Mouse (Mus musculus) heart, postnatal 10 days (tissue): ENCODE results near the gene Napsa. TPM values are rescaled to one million over a fixed set of nuclear protein-coding genes. Genes with fewer than 3 reads are reported as not detected.

Source experiments
- DNase-seq, 2 experiments: peaks; one replicate each; pipeline ENCODE4 v3.0.0; 2021
- intact Hi-C: fragments of 180-260 bp; cut with DNase I; formaldehyde crosslinking; loops from one replicate; pipeline ENCODE4 v1.15.1; 2025
- total RNA-seq, 2 experiments: library from RNA; stranded (reverse); gene quantifications; 2 replicates each; pipeline ENCODE4 v1.2.3; 2021

Gene Napsa
- total RNA-seq, 2 experiments from 2014 or later = 0.43 to 1.4 TPM

DNA sequence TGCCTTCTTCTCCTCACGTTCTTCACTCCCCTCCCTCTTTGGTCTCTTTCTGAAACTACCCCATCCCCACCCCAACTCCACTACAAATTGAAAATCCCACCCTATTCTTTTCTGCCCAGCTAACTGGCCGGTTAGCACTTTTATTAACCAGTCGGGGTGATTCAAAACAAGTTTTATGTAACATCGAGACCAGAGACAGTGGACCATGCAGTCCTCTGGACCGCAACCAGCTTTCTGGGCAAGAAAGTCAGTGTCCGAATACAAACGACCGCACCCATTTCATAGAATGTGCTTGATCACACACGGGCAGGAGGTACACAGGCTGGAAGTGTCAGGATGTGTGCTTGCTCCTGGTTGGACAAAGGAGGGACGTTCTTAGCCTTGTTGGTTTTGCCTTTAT lies 7.7 kb upstream of the Napsa start:
- no peak for DNase-seq
- intact Hi-C loops = loop anchor here (5.0 kb wide), 1 partner anchor 302 kb away; the partner anchor contains the start of gene Gm15517

DNA sequence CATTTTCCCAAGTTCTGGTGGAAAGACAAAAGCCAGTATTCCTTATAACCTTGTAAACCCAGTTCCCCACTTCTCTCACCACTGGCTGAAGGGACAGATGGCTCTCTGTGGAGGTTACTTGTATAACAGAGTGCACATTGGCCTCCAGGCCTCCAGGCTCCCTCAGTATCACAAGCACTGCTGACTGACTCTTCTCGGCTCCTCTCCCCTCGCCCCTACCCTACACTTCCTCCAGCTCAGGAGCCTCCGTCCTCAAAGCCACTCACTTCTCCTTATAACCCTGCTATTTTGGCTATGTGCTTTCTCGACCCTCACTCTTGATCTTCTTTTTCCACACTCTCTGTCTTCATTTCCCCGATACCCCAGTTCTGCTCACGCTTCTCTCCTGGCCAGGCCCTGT lies 6.8 kb upstream of the Napsa start:
- DNase-seq = no peak

DNA sequence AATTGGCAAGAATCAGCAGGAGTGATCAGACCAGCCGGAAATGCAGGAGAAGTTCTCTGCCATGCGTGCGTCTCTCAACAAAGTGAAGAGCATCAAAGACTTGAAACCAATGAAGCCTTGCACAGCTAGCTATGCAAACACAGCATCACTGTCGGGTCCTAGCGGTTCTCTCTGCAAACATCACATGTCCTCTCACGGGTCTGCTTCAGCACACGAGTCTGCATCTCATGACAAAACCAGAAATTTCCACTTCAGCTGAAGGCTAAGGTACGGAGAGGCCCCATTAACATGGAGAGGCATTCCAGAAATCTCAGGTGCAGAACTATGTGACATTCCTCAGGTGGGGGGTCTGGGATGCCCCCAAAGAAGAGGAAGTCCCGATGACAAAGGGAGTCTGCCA lies 3.4 kb upstream of the Napsa start:
- intact Hi-C loops = no loop called here

More for the DNA sequence above, 6.8 kb upstream of the Napsa start:
- intact Hi-C loops = no loop called here

DNA sequence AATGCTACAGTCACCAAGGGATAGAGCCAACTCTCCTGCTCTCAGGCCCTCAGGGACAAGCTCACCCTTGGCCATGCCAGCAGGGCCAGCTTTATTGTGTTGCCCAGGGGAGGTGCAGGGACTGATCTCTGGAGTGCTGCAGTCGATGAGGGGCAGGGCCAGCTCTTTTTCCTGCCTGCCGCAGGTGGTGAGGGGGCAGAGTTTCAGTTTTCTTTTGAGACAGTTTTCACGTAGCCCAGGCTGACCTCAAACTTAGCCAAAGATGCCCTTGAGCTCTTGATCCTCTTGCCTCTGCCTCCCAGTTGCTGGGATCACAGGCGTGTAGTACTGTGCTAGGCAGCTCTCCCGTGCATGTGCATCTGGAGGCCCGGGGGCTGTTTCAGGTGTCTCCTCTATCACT lies 1.2 kb upstream of the Napsa start:
- DNase-seq = no peak
- intact Hi-C loops = no loop called here

More for the DNA sequence above, 3.4 kb upstream of the Napsa start:
- DNase-seq = no peak

DNA sequence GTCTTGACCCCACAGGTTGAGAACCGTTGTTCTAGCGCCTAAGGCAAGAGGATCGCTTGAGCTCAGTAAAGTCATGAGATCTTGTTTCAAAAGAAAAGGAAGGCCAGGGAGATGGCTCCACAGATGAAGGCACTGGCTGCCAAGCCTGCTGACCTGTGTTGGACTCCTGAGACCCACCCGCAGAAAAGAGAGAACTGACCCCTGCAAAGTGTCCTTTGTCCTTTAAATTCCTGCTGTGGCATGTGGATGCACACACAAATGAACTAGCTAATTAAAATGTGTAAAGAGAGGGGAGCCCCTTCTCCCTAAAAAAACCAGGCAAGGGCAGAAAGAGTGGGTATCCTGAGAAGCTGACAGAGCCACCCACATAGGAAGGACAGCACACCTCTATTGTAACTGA lies 369 bp upstream of the Napsa start:
- intact Hi-C loops = no loop called here
- DNase-seq = no peak

DNA sequence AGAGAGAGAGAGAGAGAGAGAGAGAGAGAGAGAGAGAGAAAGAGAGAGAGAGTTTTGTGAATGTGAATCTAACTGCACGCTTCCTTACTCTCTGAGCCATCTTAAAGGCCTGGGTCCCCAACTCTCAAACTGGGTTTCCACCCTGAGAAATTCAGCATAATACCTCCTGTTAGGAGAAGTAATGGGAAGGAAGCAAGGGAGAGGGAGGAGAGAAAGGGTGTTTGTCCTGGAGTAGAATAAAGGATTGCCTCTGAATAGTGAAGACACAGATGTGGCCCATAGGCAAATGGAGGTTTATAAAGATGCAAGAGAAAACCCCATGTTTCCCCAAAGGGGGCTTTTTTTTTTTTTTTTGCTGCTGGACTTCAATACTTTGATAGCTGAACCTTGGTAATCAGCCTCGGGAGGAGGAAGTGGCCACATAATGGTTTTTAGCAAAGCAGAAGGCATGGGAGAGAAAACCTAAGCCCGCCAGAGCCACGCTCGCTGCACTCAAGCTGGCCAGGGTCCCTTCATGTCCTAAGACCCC lies 840 bp downstream of the Napsa start:
- intact Hi-C loops = no loop called here
- DNase-seq = no peak

DNA sequence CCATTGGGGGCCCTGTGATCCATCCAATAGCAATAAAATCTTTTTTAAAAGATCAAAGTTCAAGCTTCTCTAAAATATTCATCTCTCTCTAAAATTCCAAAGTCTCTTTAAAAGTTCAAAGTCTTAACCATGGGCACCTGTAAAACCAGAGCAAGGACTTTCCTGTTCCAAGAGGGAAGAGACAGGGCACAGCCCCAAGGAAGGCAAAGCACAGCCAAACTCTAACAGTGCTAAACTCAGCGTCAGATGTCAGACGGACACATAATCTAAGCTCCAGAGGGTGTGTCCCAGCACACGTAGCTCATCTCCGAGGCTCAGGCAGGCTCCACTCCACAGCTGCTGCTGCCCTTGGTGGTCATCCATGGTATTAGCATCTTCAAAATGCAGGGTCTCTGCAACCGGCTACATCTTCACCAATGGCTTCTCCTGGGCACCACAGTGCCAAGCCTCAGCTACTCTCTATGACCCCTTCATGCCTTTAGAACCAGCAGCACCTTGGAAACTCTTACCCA lies 4.2 kb downstream of the Napsa start:
- DNase-seq = no peak
- intact Hi-C loops = no loop called here

DNA sequence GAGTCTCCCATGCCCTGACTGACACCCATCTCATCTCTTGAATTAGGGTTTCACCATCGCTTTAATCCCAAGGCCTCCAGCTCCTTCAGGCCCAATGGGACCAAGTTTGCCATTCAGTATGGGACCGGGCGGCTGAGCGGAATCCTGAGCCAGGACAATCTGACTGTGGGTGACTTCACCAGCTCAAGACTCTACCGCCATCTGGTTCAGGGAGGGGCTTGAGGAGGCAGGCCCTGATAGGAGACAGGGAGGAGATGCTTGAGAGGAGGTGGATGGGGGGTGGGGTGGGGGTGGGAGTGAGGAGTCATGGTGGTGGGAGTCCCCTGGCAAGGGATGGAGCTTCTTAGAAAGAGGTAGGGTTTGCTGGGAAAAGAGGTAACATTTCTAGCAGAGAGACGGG lies 9.5 kb downstream of the Napsa start:
- no peak for DNase-seq
- intact Hi-C loops = no loop called here

DNA sequence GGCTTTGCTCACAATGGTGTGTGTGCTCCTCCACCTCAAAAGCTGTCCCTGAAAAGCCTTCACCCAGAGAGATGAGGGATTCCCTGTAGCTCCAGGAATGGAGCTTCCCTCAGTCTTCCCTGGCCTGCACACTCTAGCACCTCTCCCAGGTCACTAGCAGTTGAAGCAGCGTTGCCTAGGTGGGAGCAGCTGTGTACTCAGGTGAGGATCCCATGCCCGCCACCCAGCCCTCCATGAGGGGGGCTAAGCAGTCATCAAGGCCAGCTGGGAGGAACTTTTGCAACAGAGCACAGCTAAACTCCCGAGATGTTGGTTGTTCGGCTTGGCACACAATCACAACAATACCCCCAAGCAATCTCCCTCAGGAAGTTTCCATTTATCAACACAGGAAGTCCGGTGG lies 10.5 kb downstream of the Napsa start:
- intact Hi-C loops = no loop called here

DNA sequence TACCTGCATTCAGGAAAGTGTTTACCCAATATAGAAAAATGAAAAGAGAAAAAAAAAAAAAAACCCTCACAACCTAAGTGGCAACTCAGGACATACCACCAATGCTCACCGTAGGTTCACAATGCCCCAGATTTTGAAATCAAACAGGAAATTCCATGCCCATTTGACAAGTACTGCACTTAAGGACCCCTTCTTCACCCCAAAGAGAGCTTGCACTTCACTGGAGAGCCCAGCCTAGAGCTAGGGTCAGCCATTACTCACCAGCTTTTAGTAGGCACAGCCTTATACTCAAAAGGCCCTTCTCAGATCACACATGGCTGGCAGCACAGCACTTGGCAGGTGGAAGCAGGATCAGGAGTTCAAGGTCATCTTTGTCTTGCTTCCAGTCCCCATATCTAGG lies 11.0 kb downstream of the Napsa start:
- no peak for DNase-seq
- intact Hi-C loops = no loop called here

More for the DNA sequence above, 10.5 kb downstream of the Napsa start:
- no peak for DNase-seq

DNA sequence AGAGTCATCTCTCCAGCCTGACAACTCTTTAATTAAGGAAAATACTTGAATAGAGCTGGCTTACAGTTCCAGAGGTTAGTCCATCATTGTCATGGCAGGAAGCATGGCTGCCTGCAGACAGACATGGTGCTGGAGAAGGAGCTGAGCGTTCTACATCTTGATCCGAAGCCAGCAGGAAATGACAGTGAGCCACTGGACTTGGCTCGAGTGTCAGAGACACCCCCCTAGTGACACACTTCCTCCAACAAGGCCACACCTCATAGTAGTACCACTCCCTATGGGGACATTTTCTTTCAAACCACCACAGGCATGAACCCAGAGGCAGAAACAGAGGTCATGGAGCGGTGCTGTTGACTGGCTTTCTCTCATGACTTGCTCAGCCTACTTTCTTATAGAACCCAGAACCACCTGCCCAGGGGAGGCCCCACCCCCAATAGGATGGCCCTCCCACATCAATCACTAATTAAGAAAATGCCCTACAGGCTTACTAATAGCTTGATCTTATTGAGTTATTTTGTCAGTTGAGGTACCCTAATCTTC lies 12.2 kb downstream of the Napsa start:
- intact Hi-C loops = no loop called here
- no peak for DNase-seq

DNA sequence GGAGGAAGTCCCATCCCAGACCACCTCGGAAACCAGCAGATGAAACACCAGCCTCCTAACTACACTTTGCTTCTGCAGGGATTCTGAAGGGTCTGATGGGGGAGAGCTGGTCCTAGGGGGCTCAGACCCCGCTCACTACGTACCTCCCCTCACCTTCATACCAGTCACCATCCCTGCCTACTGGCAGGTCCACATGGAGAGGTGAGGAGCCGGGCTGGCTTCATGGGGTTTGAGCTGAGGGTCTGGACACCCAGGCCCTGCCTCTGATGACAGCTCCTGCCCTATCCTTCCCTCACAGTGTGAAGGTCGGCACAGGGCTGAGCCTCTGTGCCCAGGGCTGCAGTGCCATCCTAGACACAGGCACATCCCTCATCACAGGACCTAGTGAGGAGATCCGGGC lies 12.7 kb downstream of the Napsa start:
- DNase-seq = no peak
- intact Hi-C loops = no loop called here

DNA sequence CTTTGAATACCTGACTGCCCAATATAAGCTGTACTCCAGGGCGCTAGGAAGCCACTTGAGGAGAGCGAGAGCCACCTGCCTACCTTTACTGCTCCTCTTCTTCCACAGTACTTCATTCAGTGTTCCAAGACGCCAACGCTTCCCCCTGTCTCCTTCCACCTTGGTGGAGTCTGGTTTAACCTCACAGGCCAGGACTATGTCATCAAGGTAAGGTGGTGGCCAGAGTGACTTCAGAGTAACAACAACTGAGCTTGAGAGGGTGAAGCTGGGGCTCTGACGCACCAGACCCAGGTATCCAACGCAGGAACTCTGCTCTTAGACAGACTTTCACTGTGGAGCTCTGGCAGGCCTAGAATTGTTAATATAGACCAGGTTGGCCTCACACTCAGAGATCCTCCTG lies 13.4 kb downstream of the Napsa start:
- intact Hi-C loops = no loop called here
- DNase-seq = no peak

DNA sequence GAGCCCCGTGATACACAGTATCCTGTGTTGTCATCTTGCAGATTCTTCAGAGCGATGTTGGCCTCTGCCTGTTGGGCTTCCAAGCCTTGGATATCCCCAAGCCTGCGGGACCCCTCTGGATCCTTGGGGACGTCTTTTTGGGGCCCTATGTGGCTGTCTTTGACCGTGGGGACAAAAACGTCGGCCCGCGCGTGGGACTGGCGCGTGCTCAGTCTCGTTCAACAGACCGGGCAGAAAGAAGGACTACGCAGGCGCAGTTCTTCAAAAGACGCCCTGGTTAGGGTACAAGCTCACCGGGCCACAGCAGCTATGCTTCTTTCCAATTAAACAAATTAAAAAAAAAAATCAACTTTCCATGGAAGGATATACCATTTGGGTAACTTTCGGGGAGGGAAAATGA lies 14.3 kb downstream of the Napsa start:
- DNase-seq = no peak
- intact Hi-C loops = no loop called here

DNA sequence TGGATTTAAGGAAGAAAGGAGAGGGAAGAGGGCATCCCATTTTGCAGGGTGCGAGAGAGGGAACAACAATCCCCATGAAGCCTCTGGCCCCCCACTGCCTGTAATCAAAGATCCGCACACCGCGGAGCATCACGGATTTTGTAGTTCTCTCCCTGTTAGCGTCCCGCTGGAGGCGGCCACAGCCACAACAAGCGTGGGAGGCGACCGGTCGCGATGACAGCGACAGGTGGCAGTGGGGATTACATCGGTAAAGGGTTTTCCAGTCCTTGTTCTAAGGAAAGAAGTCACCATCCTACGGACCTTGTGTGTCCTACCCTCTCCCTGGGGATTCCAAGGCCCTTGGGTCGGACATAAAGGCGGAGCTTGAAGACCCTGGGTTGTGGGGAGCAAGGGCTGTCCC lies 14.8 kb downstream of the Napsa start:
- intact Hi-C loops = no loop called here
- peak; percentile 32 to 53 for DNase-seq

DNA sequence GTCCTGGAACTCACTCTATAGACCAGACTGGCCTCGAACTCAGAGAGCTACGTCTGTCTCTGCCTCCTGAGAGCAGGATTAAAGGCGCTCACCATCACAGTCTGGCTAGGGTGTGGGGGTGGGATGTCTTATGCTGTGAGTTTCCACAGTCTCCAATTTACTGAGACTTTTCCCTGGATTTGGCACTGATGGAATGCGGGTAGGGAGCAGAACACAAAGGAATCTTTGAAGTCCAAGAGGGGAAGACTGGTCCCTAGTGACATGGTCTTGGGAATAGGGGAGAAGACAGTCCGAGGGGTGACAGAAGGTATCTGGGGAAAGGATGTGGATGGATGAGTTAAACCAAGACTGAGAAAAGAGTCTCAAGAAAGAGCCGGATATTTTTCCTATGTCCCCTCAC lies 15.5 kb downstream of the Napsa start:
- DNase-seq = no peak
- intact Hi-C loops = no loop called here

DNA sequence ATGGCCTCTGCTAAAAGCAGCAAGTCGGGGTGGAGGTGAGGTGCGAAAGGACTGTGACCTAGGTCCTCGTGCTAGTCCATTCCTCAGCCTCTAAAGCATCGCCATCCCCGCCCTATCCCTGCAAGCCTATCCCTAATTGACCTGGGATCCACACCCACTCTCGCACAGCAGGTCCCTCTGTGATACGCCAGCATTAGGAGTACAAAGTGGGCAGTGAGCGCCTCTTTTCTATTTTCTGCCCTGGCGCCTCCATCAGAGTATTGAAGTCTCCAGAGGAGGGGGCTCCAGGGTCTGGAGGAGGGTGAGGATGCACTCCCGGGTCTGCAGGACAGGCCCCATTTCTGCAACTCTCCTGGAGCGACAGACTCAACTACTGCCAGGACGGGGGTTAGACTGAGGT lies 16.2 kb downstream of the Napsa start:
- no peak for DNase-seq
- intact Hi-C loops = no loop called here

DNA sequence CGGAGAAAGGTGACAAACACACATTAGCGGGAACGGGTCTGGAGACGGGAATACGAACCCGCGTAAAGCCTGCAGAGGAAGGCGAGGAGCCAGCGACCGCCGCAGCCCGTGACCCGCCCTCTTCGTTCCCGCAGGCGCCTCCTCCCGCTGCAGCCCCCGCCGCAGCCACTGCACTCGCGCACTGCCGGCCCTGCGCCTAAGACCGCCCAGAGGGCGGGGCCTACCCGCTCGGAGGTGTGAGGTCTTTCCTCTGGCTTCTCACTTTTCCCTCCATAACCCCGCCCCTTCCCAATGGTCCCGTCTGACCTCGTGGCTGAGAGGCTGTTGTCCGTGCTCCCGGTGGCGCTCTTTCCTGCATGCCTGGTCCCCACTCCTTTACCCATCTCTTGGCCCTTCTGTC lies 17.0 kb downstream of the Napsa start:
- intact Hi-C loops = no loop called here
- DNase-seq = peak; percentile 47 to 48

DNA sequence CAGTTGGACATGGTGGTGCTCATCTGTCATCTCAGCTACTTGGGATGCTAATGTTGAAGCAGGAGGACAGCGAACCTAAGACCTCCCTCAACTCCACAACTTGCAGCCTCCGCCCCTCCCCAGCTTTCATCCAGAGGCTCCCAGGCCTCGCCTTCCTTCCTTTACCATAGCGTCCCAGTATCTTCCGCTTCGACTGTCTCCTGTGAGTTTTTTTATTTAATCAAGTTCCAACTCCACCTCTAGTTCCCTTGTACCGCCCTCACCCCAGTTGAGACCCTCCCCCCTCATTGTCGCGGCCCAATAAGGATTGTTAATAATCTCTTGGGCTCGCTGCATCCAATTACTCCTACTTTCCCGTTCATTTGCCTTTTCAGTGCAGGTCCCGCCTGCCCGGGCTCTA lies 17.8 kb downstream of the Napsa start:
- intact Hi-C loops = no loop called here
- DNase-seq = no peak

DNA sequence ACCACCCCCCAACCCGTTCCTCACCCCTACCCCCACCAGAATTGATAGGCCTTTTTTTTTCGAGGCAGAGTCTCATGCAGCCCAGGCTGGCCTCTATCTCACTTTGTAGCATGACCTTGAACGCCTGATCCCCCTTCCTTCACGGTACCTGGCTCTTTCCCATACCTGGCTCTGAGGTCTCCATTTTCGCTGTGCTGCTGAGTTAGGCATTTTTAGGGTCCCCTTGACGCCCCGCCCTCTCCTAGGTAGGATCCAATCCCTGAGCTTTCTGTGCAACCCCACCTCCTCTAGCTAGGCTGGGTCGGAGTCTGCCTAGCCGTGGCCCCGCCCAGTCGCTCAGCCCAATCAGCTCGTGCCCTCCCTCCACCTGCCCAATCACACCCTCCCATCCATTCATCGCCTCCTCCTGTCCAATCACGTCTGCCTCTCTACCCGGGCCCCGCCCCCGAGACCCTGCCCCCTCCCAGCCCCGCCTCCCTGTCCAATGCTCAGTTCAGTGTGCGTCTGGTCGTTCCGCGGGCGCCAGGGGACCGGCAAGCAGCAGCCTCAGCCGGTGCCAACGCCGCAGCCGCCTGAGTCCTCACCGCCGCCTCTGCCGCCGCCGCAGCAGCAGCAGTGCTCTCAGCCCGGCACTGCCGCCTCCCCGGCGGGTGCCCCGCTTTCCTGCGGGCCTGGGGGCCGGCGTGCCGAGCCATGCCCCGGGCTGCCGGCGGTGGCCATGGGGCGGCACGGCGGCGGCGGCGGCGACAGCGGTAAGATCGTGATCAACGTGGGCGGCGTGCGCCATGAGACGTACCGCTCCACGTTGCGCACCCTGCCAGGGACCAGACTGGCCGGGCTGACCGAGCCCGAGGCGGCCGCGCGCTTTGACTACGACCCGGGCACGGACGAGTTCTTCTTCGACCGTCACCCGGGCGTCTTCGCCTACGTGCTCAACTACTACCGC lies 18.5 kb downstream of the Napsa start, which contains the start of gene Kcnc3:
Gene Kcnc3 (plus strand): TSS at position 263 of the 946 bp plus-strand sequence.
- peak; percentile 82 to 84 for DNase-seq
- intact Hi-C loops = no loop called here

DNA sequence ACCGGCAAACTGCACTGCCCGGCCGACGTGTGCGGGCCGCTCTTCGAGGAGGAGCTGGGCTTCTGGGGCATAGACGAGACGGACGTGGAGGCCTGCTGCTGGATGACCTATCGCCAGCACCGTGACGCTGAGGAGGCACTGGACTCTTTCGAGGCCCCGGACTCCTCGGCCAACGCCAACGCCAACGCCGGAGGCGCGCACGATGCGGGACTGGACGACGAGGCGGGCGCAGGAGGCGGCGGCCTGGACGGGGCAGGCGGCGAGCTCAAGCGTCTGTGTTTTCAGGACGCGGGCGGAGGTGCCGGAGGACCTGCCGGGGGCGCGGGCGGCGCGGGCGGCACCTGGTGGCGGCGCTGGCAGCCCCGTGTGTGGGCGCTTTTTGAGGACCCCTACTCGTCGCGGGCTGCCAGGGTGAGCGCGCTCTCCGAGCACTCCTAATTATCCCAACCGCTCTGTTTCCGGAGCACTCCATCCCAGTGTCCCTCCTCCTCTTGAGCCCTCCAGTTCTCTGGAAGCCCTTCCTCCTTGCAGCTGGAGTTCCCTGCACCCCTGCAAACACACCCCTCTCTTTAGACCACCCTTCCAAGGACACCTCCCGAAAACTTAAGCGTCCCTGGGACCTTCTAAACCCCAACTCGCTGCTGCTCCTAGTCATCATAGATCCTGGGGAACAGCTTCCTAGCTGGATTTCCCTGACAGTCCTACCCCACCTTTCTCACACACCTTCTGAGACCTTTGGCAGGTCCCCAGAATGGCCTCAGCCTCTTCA lies 19.4 kb downstream of the Napsa start:
- intact Hi-C loops = no loop called here
- no peak for DNase-seq
